Mouse (Mus musculus): ENCODE measurements around the gene Angptl2.

The Angptl2 gene

GRCm38 (mm10) chr2:33228551-33228950 is 12.7 kb downstream of the Angptl2 start:
- peak in 1 of 2 experiments; percentile 48 for DNase-seq (ENCODE audit: low spot score in 2 of 2)

GRCm38 (mm10) chr2:33230701-33231100 is 14.8 kb downstream of the Angptl2 start:
- DNase-seq (ENCODE audit: low spot score in 2 of 2) = no peak

GRCm38 (mm10) chr2:33231788-33232187 is 15.9 kb downstream of the Angptl2 start:
- DNase-seq (ENCODE audit: low spot score in 2 of 2) = no peak

GRCm38 (mm10) chr2:33232782-33233570 is 17.1 kb downstream of the Angptl2 start:
- DNase-seq (ENCODE audit: low spot score in 2 of 2) = no peak

GRCm38 (mm10) chr2:33233856-33234255 is 18.0 kb downstream of the Angptl2 start:
- DNase-seq (ENCODE audit: low spot score in 2 of 2) = no peak

GRCm38 (mm10) chr2:33234848-33235247 is 19.0 kb downstream of the Angptl2 start:
- no peak for DNase-seq (ENCODE audit: low spot score in 2 of 2)

GRCm38 (mm10) chr2:33237581-33237980 is 21.7 kb downstream of the Angptl2 start:
- no peak for DNase-seq (ENCODE audit: low spot score in 2 of 2)

- DNase-seq (ENCODE audit: low spot score in 2 of 2) = no peak
These were observed 29.0 kb downstream of the Angptl2 start for GRCm38 (mm10) chr2:33244880-33245279.

GRCm38 (mm10) chr2:33245350-33245749 is 29.5 kb downstream of the Angptl2 start:
- DNase-seq (ENCODE audit: low spot score in 2 of 2) = no peak

- no peak for DNase-seq (ENCODE audit: low spot score in 2 of 2)
These were observed 31.0 kb downstream of the Angptl2 start for GRCm38 (mm10) chr2:33246841-33247240.

GRCm38 (mm10) chr2:33248549-33248948 is 32.7 kb downstream of the Angptl2 start:
- no peak for DNase-seq (ENCODE audit: low spot score in 2 of 2)

- DNase-seq (ENCODE audit: low spot score in 2 of 2) = no peak
These were observed 34.2 kb downstream of the Angptl2 start for GRCm38 (mm10) chr2:33249922-33250633.

GRCm38 (mm10) chr2:33252751-33253150 is 36.9 kb downstream of the Angptl2 start:
- DNase-seq (ENCODE audit: low spot score in 2 of 2) = no peak

- no peak for DNase-seq (ENCODE audit: low spot score in 2 of 2)
These were observed 37.8 kb downstream of the Angptl2 start for GRCm38 (mm10) chr2:33253572-33254190.

- DNase-seq (ENCODE audit: low spot score in 2 of 2) = no peak
These were observed 38.6 kb downstream of the Angptl2 start for GRCm38 (mm10) chr2:33254318-33254985.

GRCm38 (mm10) chr2:33256769-33257537 is 41.1 kb downstream of the Angptl2 start:
- DNase-seq (ENCODE audit: low spot score in 2 of 2) = no peak

GRCm38 (mm10) chr2:33260772-33261171 is 44.9 kb downstream of the Angptl2 start:
- peak; percentile 67 to 78 for DNase-seq (ENCODE audit: low spot score in 2 of 2)

GRCm38 (mm10) chr2:33261475-33261874 is 45.6 kb downstream of the Angptl2 start:
- DNase-seq (ENCODE audit: low spot score in 2 of 2) = no peak

GRCm38 (mm10) chr2:33265793-33266192 is 49.9 kb downstream of the Angptl2 start:
- DNase-seq (ENCODE audit: low spot score in 2 of 2) = no peak

GRCm38 (mm10) chr2:33267075-33267474 is 51.2 kb downstream of the Angptl2 start:
- DNase-seq (ENCODE audit: low spot score in 2 of 2) = no peak
